Comparison of ENCODE assay signal across 8 mouse cellular contexts in the genomic region with DNA sequence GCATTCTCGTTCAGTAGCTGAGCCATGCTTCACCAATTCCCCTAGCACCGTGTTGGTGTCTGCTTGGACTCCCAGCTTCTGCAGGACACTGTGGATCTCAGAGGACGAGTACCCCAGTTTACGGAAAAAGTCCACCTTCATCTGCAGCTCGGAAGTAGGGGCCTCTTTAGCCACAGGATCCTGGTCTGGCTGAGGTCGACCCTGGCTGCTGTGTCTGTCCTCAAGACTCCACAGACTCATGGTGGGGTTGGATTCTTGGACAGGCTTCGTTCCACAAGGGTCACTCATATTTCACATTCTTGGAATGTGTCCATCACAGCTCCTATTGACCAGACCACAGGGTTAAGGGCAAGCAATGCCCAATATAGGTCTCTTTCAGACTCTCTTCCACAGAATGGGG. TPM values are rescaled to one million over a fixed set of nuclear protein-coding genes. Genes with fewer than 3 reads are reported as not detected.
A peak's percentile ranks its signal among the peaks of the same experiment; 100 is the strongest.
DNase-seq lines count a peak whose midpoint lies in the region; ATAC-seq and TF ChIP-seq lines count a peak whose summit lies in the region.

No protein-coding gene starts in this region.

- H3K4me2 ChIP-seq in embryonic facial prominence, embryonic 11.5 days (ENCODE audit: low read depth, low read length): peak overlapping the region; percentile 92; the same call in 1 of the 2 replicates
- peak overlapping the region; percentile 97 for H3K4me2 ChIP-seq in hindbrain, embryonic 16.5 days (ENCODE audit: low read length)
- H3K4me2 ChIP-seq in midbrain, embryonic 16.5 days (ENCODE audit: low read length): peak overlapping the region; percentile 96; the same call in 1 of the 2 replicates

- no peak for DNase-seq in layer of hippocampus, adult 2 months (ENCODE audit: low spot score in 2 of 2)
- no peak for DNase-seq in layer of hippocampus, postnatal 10 days (ENCODE audit: low spot score in 2 of 2)
- DNase-seq in embryonic facial prominence, embryonic 11.5 days (ENCODE audit: low spot score): no peak
- DNase-seq in spleen, postnatal 4 days (ENCODE audit: low spot score in 2 of 2): no peak
- DNase-seq in left cerebral cortex, postnatal 25 days (ENCODE audit: low spot score in 2 of 2): no peak
- DNase-seq in adrenal gland, postnatal 25 days: no peak

- H3K4me1 ChIP-seq in embryonic facial prominence, embryonic 11.5 days (ENCODE audit: control insufficient read depth, insufficient read depth, low read length): no peaks in the 10 kb centered on the region
- peaks cover 5% of the 10 kb centered on the region for H3K4me1 ChIP-seq in hindbrain, embryonic 16.5 days (ENCODE audit: control insufficient read depth, insufficient read depth, low read depth, low read length)
- H3K4me1 ChIP-seq in midbrain, embryonic 16.5 days (ENCODE audit: control insufficient read depth, insufficient read depth, low read length): peaks cover 3% of the 10 kb centered on the region; the same call in 1 of the 2 replicates

- no peak for ATAC-seq in embryonic facial prominence, embryonic 11.5 days (replicated peaks; ENCODE audit: insufficient number of reproducible peaks, low FRiP score, low TSS enrichment, low read depth)
- ATAC-seq in hindbrain, embryonic 16.5 days: no peak
- ATAC-seq in midbrain, embryonic 16.5 days: no peak

- WGBS in embryonic facial prominence, embryonic 11.5 days: 71% methylated on average over 7 of the region's 7 CpGs
- WGBS in hindbrain, embryonic 16.5 days: 83% methylated on average over 7 of the region's 7 CpGs
- 81% methylated on average over 7 of the region's 7 CpGs for WGBS in midbrain, embryonic 16.5 days

- intact Hi-C loops in left cerebral cortex, postnatal 25 days (cut with DNase I): no loop called here

- no peaks in the 10 kb centered on the region for H3K36me3 ChIP-seq in embryonic facial prominence, embryonic 11.5 days (replicated peaks; ENCODE audit: control insufficient read depth, insufficient read depth, low read depth, low read length)
- no peaks in the 10 kb centered on the region for H3K36me3 ChIP-seq in hindbrain, embryonic 16.5 days (ENCODE audit: control insufficient read depth, insufficient read depth, low read length)
- H3K36me3 ChIP-seq in midbrain, embryonic 16.5 days (ENCODE audit: control insufficient read depth, insufficient read depth, low read length): no peaks in the 10 kb centered on the region

- no peak for TF ChIP-seq CTCF in layer of hippocampus, adult 2 months (conservative IDR thresholded peaks at IDR 0.05)

- H3K9me3 ChIP-seq in embryonic facial prominence, embryonic 11.5 days (replicated peaks; ENCODE audit: control insufficient read depth, low read length): no peaks in the 10 kb centered on the region
- no peaks in the 10 kb centered on the region for H3K9me3 ChIP-seq in hindbrain, embryonic 16.5 days (ENCODE audit: control insufficient read depth, low read length)
- H3K9me3 ChIP-seq in midbrain, embryonic 16.5 days (replicated peaks; ENCODE audit: control insufficient read depth, low read length, poor library complexity, severe bottlenecking): no peaks in the 10 kb centered on the region

- H3K9ac ChIP-seq in embryonic facial prominence, embryonic 11.5 days (replicated peaks; ENCODE audit: low read length): no peak overlapping the region
- no peak overlapping the region for H3K9ac ChIP-seq in hindbrain, embryonic 16.5 days (ENCODE audit: low read depth, low read length)
- H3K9ac ChIP-seq in midbrain, embryonic 16.5 days (ENCODE audit: low read depth, low read length): no peak overlapping the region

- 0 out of 2 replicates have a peak overlapping the region, but pooled peaks have one; percentile 83 for H3K27ac ChIP-seq in layer of hippocampus, adult 2 months
- no peak overlapping the region for H3K27ac ChIP-seq in embryonic facial prominence, embryonic 11.5 days (replicated peaks; ENCODE audit: low read depth, low read length)
- H3K27ac ChIP-seq in hindbrain, embryonic 16.5 days (ENCODE audit: low read depth, low read length): no peak overlapping the region
- no peak overlapping the region for H3K27ac ChIP-seq in midbrain, embryonic 16.5 days (ENCODE audit: low read length)

- no peaks in the 10 kb centered on the region; the same call in 1 of the 2 replicates for H3K27me3 ChIP-seq in embryonic facial prominence, embryonic 11.5 days (ENCODE audit: control insufficient read depth, insufficient read depth, low read length)
- H3K27me3 ChIP-seq in hindbrain, embryonic 16.5 days (replicated peaks; ENCODE audit: control insufficient read depth, insufficient read depth, low read length): peaks cover 3% of the 10 kb centered on the region; the same call in 1 of the 2 replicates
- peaks cover 14% of the 10 kb centered on the region for H3K27me3 ChIP-seq in midbrain, embryonic 16.5 days (ENCODE audit: control insufficient read depth, insufficient read depth, low read depth, low read length)

- H3K4me3 ChIP-seq in layer of hippocampus, adult 2 months: peak overlapping the region; percentile 85
- no peak overlapping the region; the same call in 1 of the 2 replicates for H3K4me3 ChIP-seq in embryonic facial prominence, embryonic 11.5 days (ENCODE audit: low read depth, low read length)
- H3K4me3 ChIP-seq in hindbrain, embryonic 16.5 days (ENCODE audit: low read length): no peak overlapping the region
- no peak overlapping the region for H3K4me3 ChIP-seq in midbrain, embryonic 16.5 days (ENCODE audit: low read depth, low read length)

RNA-seq across cellular contexts. Expression of a gene that starts 0.9 kb away (rescaled TPM):
- 1 to 10 TPM; 1.1 to 1.2 TPM for total RNA-seq in layer of hippocampus, adult 2 months (2021)
- under 1 TPM; 0.42 to 0.80 TPM for total RNA-seq in layer of hippocampus, postnatal 10 days (2021)
- polyA plus RNA-seq in embryonic facial prominence, embryonic 11.5 days (2014; fragmentation: Nextera tagmentation; extraction: Ambion mirVana): 0.31 and 0.45 TPM in 2 replicates
- polyA plus RNA-seq in hindbrain, embryonic 16.5 days (2015; fragmentation: Nextera tagmentation; extraction: Ambion mirVana): 0.23 and 0.31 TPM in 2 replicates
- not detected in 2 replicates for polyA plus RNA-seq in midbrain, embryonic 16.5 days (2015; fragmentation: Nextera tagmentation; extraction: Ambion mirVana)
- total RNA-seq in left cerebral cortex, postnatal 25 days (2021): 1 to 10 TPM; 1.1 to 1.2 TPM
- total RNA-seq in adrenal gland, postnatal 25 days (2021): 6.8 and 10.8 TPM in 2 replicates

RNA-seq across cellular contexts. Expression of a gene that starts 41.8 kb away (rescaled TPM):
- 100 to 1,000 TPM; 111 to 116 TPM for total RNA-seq in layer of hippocampus, adult 2 months (2021)
- total RNA-seq in layer of hippocampus, postnatal 10 days (2021): 100 to 1,000 TPM; 130 to 134 TPM
- polyA plus RNA-seq in embryonic facial prominence, embryonic 11.5 days (2014; fragmentation: Nextera tagmentation; extraction: Ambion mirVana): 103 and 104 TPM in 2 replicates
- 147 and 151 TPM in 2 replicates for polyA plus RNA-seq in hindbrain, embryonic 16.5 days (2015; fragmentation: Nextera tagmentation; extraction: Ambion mirVana)
- polyA plus RNA-seq in midbrain, embryonic 16.5 days (2015; fragmentation: Nextera tagmentation; extraction: Ambion mirVana): 181 and 186 TPM in 2 replicates
- total RNA-seq in left cerebral cortex, postnatal 25 days (2021): 100 to 1,000 TPM; 121 to 124 TPM
- 34.2 and 36.9 TPM in 2 replicates for total RNA-seq in adrenal gland, postnatal 25 days (2021)
